Mouse (Mus musculus) embryonic facial prominence, embryonic 14.5 days (tissue): ENCODE results near the gene Xlr5a. TPM values are rescaled to one million over a fixed set of nuclear protein-coding genes. Genes with fewer than 3 reads are reported as not detected.
"Not testable (repeated sequence)": the region's sequence is repeated elsewhere in the genome, so short reads cannot be mapped to it uniquely, and the experiment has no call there.

Experiments
- ATAC-seq: fragments of 200-750 bp; cut with Nextera tagmentation; 2 replicates; pipeline ENCODE4 v1.8.0; 2017; ENCODE audit warnings: low read depth, moderate number of reproducible peaks, moderate TSS enrichment
- DNase-seq: peaks from one replicate; pipeline ENCODE4 v3.0.0-alpha.2; 2015; ENCODE audit warnings: low spot score
- H3K27ac ChIP-seq: fragments of 300-500 bp; sonication (generic); replicated peaks from 2 replicates; pipeline ENCODE4 v1.5.1; 2014; ENCODE audit warnings: low read depth, mild to moderate bottlenecking, low read length, moderate library complexity
- H3K27me3 ChIP-seq: fragments of 300-500 bp; sonication (generic); replicated peaks from 2 replicates; pipeline ENCODE4 v1.6.1; 2014; ENCODE audit warnings: low read length; ENCODE audit not compliant: control insufficient read depth, insufficient read depth
- H3K36me3 ChIP-seq: fragments of 300-500 bp; sonication (generic); 2 replicates; pipeline ENCODE4 v1.6.1; 2014; ENCODE audit warnings: low read length, mixed read lengths; ENCODE audit not compliant: control insufficient read depth, insufficient read depth
- H3K4me1 ChIP-seq: fragments of 300-500 bp; sonication (generic); 2 replicates; pipeline ENCODE4 v1.6.1; 2014; ENCODE audit warnings: antibody characterized with exemption, low read length; ENCODE audit not compliant: control insufficient read depth, insufficient read depth
- H3K4me2 ChIP-seq: fragments of 300-500 bp; sonication (generic); 2 replicates; pipeline ENCODE4 v1.6.1; 2014; ENCODE audit warnings: low read depth, mild to moderate bottlenecking, low read length, moderate library complexity, mixed read lengths
- H3K4me3 ChIP-seq: fragments of 300-500 bp; sonication (generic); 2 replicates; pipeline ENCODE4 v1.5.1; 2014; ENCODE audit warnings: low read depth, mild to moderate bottlenecking, low read length
- H3K9ac ChIP-seq: fragments of 300-500 bp; sonication (generic); 2 replicates; pipeline ENCODE4 v1.6.1; 2014; ENCODE audit warnings: low read depth, mild to moderate bottlenecking, low read length, moderate library complexity, mixed read lengths
- H3K9me3 ChIP-seq: fragments of 300-500 bp; sonication (generic); 2 replicates; pipeline ENCODE4 v1.6.1; 2016; ENCODE audit warnings: low read length; ENCODE audit not compliant: control insufficient read depth
- WGBS: fragments of 180-500 bp; shearing (Covaris S2); extraction: QIAGEN DNeasy Blood & Tissue Kit; methylation state at CpG from one replicate; pipeline ENCODE4 v1.1.7; 2014; 5-methylcytosine and 5-hydroxymethylcytosine counted together
- polyA plus RNA-seq: library from polyadenylated mRNA; unstranded; fragments of >200 nt; fragmentation: Nextera tagmentation; extraction: Ambion mirVana; gene quantifications from 2 replicates; pipeline ENCODE4 v1.2.1, GENCODE M21; 2014

Xlr5a gene
- polyA plus RNA-seq, 1 experiment from 2014 or later, result 0.11 TPM

DNA sequence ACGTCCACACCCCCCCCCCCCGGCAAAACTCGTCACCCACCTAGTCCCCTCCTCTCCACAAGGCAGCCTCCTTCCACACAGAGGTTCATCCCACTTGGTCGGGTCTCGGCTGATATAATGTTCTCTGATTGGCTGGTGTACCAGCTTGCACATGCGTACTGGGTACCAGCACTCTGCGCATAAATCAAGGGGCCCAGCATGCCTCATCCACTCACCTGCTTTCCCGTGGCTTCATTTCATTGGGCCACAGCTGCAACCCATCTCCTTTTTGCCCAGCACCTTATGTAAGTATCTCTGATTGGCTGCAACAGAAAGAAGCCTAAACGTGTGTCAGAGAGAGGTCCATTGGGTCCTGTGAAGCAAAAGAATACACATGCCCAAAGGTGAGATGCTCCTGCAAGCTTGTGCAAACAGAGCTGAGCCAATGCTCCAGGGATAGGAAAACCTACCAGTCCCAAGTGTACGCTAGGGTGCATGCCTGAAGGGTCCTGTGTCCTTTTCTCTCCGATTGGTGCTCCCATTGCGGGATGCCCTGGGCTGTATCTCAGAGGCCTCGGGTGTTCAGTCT, 195.8 kb downstream of the Xlr5a start, which contains the start of gene Xlr3a:
Xlr3a (minus strand) TSS at position 155 of the 568 bp plus-strand sequence.
- 69% methylated on average over 11 of the region's 13 CpGs for WGBS
- not testable (repeated sequence) for ATAC-seq, H3K27me3 ChIP-seq, H3K4me3 ChIP-seq, H3K9ac ChIP-seq, H3K9me3 ChIP-seq, H3K27ac ChIP-seq, H3K4me1 ChIP-seq, H3K36me3 ChIP-seq, H3K4me2 ChIP-seq, DNase-seq

DNA sequence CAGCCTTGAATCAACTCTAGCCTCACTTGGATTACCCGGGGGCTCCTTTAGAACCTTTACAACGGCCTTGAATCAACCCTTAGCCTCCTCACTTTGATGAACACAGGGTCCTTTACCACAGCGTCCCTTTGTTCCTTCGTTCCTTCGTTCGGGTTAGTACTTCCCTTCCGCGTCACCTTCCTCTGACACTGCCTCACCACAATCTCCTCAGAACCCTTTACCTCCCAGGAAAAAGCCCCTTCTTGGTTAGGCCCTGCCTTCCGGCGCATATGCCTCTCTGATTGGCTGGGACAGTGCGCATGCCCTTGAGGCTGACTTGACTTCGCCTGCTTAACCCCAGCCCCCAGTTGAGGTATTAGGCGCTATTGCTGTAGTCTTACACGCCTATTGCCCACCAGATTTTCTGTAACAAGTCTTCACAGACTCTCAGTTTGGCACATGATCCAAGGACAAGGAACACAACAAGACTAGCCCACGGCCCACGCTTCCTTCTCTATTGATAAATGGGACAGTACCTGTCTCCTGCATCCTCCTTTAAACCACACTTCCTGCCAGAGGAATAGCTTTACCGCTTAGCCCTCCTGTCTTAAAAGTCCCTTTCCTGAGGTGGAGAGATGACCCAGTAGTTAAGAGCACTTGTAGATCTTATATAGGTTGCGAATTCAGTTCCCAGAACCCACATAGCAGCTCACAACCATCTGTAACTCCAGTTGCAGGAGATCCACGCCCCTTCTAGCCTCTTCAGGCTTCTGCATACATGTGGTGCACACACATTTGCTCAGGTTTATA, 210.3 kb downstream of the Xlr5a start, which contains the start of gene Xlr4a:
Xlr4a (minus strand) TSS at position 212 of the 789 bp plus-strand sequence.
- not testable (repeated sequence) for ATAC-seq, H3K9me3 ChIP-seq, DNase-seq, H3K27ac ChIP-seq, H3K36me3 ChIP-seq, H3K4me3 ChIP-seq, H3K9ac ChIP-seq, H3K4me1 ChIP-seq, H3K4me2 ChIP-seq, H3K27me3 ChIP-seq
- WGBS, result 77% methylated on average over 18 of the region's 19 CpGs

DNA sequence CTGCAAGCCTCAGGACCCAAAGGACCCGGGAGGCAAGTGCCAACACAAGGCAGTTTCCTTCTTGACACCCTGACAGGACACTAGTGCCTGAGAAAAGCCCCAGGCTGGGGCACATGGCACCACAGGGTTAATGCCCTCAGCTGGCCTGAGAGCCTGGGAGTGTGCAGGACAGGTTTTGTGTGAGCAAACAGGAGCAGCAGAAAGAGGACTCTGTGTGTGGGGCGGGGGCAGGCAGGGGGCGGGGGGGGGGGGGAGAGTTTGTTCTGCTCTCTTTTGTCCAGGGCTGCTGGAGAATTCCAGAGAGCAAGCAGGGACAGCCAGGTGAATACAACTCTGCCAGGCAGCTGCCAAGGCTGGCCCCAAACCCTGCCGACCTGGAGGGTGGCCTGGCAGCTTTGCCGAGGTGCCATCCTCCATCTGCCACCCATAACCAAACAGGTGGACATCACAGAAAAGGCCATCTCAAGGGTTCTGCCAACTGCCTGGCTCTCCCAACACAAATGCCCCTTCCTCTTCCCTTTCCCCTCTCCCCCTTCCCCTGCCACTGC, 225.9 kb downstream of the Xlr5a start:
- H3K27me3 ChIP-seq, H3K4me3 ChIP-seq, DNase-seq, H3K27ac ChIP-seq, H3K36me3 ChIP-seq, H3K4me2 ChIP-seq, ATAC-seq, H3K4me1 ChIP-seq, H3K9ac ChIP-seq, H3K9me3 ChIP-seq: not testable (repeated sequence)
- no CpG with 5 or more reads among the region's 5 CpGs for WGBS

GRCm38 (mm10) chrX:73064415-73064793, 228.4 kb downstream of the Xlr5a start, which contains the start of gene Pnma3:
Gene Pnma3 (plus strand): TSS chrX:73064787.
- peak within 1 kb of the TSS; percentile 21 for H3K4me3 ChIP-seq
- ATAC-seq (0 out of 2 replicates have a peak, but pooled peaks have one; percentile 30), DNase-seq (no peak)
- no peaks in the 10 kb centered on the region for H3K36me3 ChIP-seq
- H3K4me1 ChIP-seq, result no peaks in the 10 kb centered on the region
- 24% methylated on average over 6 of the region's 7 CpGs for WGBS
- peak within 1 kb of the TSS; percentile 45; the same call in 1 of the 2 replicates for H3K9ac ChIP-seq
- no peak within 1 kb of the TSS for H3K27ac ChIP-seq
- H3K4me2 ChIP-seq, result peak within 1 kb of the TSS; percentile 51
- H3K9me3 ChIP-seq, result no peaks in the 10 kb centered on the region
- no peaks in the 10 kb centered on the region for H3K27me3 ChIP-seq

DNA sequence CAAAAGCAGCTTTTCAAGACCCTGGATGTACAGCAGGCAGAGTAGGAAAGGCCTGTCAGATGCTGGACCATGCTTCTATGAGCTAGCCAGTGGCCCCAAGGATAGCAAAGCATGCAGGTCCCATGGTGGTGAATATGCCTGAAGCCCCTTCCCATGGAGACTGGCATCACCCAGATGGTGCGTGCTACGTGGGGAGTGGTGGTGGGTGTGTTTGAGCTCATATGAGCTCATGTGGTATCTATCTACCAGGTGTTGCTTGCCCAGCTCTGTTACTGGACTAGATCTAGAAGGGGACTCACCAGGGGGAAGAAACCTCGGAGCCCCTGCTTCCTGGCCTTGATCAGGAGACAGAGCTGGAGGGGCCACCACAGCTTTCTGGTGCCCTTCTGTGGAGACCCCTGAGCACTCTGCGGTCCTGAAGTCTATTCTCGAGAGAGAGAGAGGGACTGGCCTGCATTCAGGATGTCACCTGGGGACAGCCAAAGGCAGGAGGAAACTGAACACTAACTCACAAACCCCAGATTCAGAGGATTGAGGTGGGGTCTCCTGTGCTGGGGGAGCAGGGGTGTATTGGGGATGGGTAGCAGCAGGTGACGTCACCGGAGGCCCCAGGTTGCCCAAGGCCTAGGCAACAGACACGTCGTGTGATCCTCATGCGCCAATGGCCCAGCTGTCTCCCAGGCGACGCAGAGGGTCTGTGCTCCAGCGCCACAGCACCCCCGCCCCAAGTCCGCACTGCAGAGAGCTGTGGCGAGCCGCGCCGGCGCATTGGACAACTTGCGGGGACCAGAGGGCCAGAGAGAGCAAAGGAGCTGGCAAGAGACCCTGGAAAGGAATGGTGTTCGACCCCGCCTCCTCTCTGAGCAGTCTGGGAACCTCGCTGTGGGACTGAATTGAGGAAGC, 229.0 kb downstream of the Xlr5a start:
- no peaks in the 10 kb centered on the region for H3K36me3 ChIP-seq
- no peaks in the 10 kb centered on the region for H3K4me1 ChIP-seq
- H3K9me3 ChIP-seq, result no peaks in the 10 kb centered on the region
- ATAC-seq (0 out of 2 replicates have a peak, but pooled peaks have one; percentile 68), DNase-seq (peak; percentile 7)
- H3K9ac ChIP-seq, result peak overlapping the region; percentile 45; the same call in 1 of the 2 replicates
- peak overlapping the region; percentile 21 for H3K4me3 ChIP-seq
- no peaks in the 10 kb centered on the region for H3K27me3 ChIP-seq
- 45% methylated on average over 20 of the region's 24 CpGs for WGBS
- H3K4me2 ChIP-seq, result peak overlapping the region; percentile 51
- H3K27ac ChIP-seq, result no peak overlapping the region

DNA sequence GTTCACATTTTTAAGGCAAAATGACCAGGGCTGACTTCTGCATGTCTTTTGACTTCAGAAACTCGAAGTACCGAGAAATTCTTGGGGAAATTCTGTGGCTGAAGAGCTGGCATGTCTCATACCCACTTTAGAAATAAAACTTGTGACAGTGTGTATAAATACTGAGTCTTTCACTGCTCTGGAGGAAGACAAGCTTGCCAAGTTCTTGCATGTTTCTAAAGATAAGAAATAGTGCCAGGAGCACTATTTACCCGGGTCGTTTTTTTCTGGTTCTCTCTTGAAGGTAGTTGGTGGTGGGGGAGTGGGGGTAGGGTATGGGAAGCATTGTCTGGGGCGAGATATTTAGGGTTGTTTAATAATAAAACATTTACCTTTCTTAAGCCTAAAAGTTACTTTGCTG, 230.5 kb downstream of the Xlr5a start:
- ATAC-seq, result no peak
- H3K4me1 ChIP-seq, result no peaks in the 10 kb centered on the region
- no peaks in the 10 kb centered on the region for H3K36me3 ChIP-seq
- no peak overlapping the region for H3K4me2 ChIP-seq
- no peaks in the 10 kb centered on the region for H3K27me3 ChIP-seq
- peak; percentile 1 for DNase-seq
- H3K4me3 ChIP-seq, result no peak overlapping the region
- no peaks in the 10 kb centered on the region for H3K9me3 ChIP-seq
- H3K27ac ChIP-seq, result no peak overlapping the region
- WGBS, result 57% methylated on average over 5 of the region's 5 CpGs
- no peak overlapping the region for H3K9ac ChIP-seq

DNA sequence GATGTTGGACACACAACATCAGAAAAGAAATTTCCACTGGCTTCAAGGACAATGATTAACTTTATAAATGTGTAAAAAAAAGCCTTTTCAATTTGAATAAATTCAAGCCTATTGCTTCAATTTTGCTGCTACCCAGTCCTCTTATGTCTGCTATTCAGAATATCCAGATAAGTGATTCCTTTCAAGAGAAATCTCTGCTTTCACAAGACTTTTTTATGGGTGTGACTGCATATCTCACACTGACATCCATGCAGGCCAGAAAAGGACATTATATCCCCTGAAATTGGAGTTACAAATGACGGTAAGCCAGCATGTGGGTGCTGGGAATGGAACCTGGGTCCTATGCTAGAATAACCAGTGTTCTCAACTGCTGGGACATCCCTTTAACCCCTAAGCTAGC, 231.2 kb downstream of the Xlr5a start:
- DNase-seq (no peak), ATAC-seq (no peak)
- Histone ChIP-seq H3K27me3 (no peaks in the 10 kb centered on the region), H3K4me1 (no peaks in the 10 kb centered on the region), H3K9ac (no peak overlapping the region), H3K36me3 (no peaks in the 10 kb centered on the region), H3K9me3 (no peaks in the 10 kb centered on the region), H3K4me2 (no peak overlapping the region), H3K27ac (no peak overlapping the region), H3K4me3 (no peak overlapping the region)
- WGBS, result 92% methylated on average over 1 of the region's 1 CpGs
